Mouse (Mus musculus): ENCODE measurements at regions not wholly inside any gene's neighbourhood (a gene's known extent, or its start where the extent isn't known, plus 50 kb on each side); places are given as distances from the start of the nearest gene placed in this dataset.

DNA sequence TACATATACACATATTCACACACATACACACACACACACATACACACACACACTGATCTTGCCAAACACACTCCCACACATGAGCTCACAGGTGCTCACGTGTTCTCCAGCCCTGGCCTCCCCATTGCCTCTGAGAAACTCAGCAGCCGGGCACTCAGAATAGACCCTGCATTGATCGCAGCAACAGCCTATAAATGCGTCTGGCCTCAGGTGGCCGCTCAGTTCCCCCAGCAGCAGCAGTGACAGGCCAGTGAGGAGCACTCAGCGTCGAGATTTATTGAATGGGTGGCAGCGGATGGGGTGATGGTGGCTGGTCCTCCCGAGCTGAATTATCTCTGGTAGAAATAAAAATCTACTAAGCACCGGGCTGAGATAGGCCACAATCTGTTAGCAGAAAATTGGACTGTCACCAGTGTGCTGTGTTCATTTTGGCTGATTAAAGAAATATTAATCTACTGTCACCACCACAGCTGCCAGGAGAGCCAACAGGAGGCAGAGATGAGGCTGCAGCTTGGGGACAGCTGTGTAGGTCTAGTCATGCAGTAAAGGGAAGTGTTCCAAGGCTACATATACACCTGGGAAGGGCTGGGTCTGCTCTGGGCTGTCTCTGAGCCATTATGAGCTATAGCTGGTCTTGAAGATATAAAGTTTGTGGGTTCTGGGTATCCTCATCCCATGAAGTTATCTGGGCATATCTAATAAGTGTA lies 80.4 kb upstream of the Ttc34 start:
- Histone ChIP-seq H3K27ac (no peak overlapping the region), H3K4me3 (no peak overlapping the region)
- intact Hi-C loops (cut with DNase I), result no loop called here
- no peak for TF ChIP-seq CTCF (IDR thresholded peaks at IDR 0.05)
- no peak for DNase-seq

DNA sequence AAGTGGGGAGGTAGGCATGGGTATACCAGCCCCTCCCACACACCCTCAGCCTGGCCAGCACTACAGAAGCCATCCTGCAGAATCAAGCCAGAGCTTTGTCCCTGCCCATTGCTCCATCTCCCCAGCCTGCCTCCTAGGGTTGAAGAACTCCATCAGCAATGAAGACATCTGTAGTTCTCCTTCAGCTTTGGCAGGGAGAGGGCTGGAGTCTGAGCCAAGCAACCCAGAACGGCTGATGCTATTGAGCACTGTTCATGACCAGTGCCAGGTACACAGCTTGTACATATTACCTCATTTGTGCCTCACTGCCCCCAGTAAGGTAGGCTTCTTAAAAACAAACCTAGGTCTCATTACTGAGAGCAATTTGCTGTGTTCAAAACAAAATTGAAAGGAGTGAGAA lies 77.4 kb upstream of the Ttc34 start:
- no peak for TF ChIP-seq CTCF (IDR thresholded peaks at IDR 0.05)
- DNase-seq, result no peak
- intact Hi-C loops (cut with DNase I), result no loop called here
- H3K27ac ChIP-seq, result no peak overlapping the region
- no peak overlapping the region for H3K4me3 ChIP-seq

DNA sequence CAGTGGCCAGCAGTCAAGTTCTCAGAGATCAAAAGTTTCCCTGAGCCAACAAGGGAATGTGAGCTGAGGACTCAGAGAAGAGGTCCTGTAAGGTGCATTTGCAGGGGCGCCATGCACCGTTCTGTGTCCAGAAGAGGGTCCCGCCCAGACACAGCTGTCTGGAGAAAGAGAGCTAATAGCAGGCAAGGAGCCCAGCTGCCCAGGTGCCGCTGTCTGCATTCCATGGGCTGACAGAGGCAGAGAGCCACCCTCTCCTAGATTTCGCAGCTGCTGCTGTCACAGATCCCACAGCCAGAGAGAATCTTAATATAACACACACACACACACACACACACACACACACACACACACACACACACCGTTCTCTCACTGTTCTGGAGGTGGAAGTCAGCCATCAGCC lies 73.0 kb upstream of the Ttc34 start:
- no peak for DNase-seq
- no peak for TF ChIP-seq CTCF (IDR thresholded peaks at IDR 0.05)

DNA sequence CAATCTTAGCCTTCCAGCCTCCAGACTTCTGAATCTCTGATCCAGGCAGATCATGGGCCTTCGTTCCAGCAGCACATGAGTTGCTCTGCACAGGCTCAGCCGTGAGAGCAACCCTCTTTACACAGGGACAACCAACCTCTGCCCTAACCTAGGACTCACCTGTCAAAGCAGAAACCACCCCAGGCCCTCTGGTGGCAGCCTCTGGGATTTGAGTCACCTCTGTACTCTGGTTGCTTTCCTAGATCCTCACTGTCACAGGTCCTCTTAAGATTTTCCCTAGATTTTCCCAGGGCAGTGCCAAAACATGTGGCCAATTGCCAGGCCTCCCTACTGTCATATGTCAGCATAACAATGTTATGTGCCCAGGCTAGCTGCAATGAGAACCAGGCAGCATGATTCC lies 71.1 kb upstream of the Ttc34 start:
- H3K4me3 ChIP-seq, result no peak overlapping the region
- intact Hi-C loops (cut with DNase I), result no loop called here
- H3K27ac ChIP-seq, result no peak overlapping the region
- no peak for DNase-seq
- peak; percentile 42 for TF ChIP-seq CTCF (IDR thresholded peaks at IDR 0.05)

More for the DNA sequence above, 73.0 kb upstream of the Ttc34 start:
- Histone ChIP-seq H3K4me3 (no peak overlapping the region), H3K27ac (no peak overlapping the region)
- intact Hi-C loops (cut with DNase I), result no loop called here

DNA sequence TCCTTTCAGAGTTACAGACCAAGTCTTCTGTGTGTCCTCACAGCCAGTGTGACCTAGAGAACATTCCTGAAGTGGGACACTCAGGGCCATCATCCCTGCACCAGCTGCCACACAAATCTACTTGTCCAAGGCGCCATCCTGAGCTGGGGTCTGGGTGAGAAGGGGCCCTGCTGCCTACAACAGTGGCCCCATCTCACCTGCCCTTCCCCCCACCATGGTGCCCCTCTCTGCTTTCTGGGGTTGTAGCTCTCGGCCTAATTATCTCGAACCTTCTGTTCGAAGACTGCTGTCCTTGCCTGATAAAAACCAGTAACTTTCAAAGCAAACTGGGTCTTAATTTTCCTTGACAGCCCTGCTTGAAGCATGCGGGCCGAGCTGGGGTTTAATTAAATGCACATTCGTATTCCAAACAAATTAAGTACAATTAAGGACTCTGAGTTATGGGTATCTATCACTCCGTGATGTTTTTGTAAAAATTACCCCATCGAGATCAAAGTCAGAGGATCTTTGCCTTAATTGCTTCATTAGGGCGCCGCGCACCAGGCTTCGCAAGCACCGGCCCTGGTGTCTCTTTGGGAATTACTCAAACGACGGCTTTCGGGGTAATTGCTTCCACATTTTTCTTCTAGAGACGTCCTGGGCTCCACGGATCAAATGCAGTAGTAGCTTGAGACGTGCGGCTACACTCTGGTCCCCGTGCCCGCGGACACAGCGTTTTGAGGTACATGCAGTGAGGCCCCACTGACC lies 65.8 kb upstream of the Ttc34 start:
- H3K4me3 ChIP-seq, result no peak overlapping the region
- no peak overlapping the region for H3K27ac ChIP-seq
- DNase-seq, result no peak
- intact Hi-C loops (cut with DNase I), result no loop called here
- no peak for TF ChIP-seq CTCF (IDR thresholded peaks at IDR 0.05)

DNA sequence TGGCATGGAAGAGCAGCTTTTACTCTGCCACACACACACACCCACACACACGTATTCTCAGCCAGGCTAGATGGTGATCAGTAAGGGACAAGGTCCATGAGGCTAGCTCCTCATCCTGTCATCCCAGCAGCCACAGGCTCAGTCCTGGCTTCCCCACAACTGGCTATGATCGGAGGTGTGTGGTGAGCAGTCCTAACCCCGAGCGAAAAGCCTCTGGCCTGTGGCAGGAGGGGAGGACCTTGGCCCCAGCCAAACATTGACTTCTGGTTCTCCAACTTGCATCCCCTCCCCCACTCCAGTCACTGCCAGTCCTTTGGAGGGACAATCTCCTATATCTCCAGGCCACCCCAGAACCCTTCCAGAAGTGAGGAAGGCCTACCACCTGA lies 65.2 kb upstream of the Ttc34 start:
- intact Hi-C loops (cut with DNase I), result no loop called here
- no peak overlapping the region for H3K27ac ChIP-seq
- no peak overlapping the region for H3K4me3 ChIP-seq
- no peak for DNase-seq
- TF ChIP-seq CTCF (IDR thresholded peaks at IDR 0.05), result no peak

DNA sequence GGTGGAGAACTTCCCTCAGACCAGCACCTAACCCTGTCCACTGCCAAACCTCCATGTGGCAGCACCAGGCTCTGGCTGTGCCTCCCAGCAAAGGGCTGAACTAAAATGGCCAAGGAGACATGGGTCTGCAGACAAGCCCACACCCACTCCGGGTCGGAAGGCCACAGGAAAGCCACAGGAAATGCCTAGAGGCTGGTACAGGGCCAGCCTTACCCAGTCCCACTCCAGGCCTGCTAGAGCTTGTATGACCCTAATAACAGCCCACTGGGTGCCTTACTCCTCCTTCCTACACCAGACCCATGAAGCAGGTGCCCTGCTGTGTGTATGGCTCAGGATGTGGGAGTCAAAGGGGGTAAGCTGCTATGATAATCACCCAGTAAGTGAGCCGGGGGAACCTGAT lies 63.4 kb upstream of the Ttc34 start:
- H3K27ac ChIP-seq, result no peak overlapping the region
- H3K4me3 ChIP-seq, result no peak overlapping the region
- no peak for DNase-seq
- intact Hi-C loops (cut with DNase I), result no loop called here
- TF ChIP-seq CTCF (IDR thresholded peaks at IDR 0.05), result no peak

DNA sequence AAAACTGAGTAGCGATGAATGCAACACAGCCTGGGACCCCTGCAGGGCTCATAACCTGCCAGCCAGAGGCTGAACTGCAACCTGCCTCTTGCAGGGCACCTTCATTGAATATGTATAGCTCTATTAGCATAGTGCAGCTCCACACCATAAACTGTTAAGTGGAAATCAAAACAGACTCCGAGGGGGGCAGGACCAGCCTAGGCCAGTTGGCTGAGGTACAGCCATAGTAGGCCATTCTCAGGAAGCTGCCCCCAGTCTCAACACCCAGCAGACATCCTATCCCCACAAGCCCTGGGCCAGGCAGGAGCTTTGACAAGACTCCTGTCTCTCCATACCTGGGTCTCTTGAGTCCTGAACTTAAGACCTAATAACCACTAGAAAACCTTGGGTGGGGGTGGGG lies 62.9 kb upstream of the Ttc34 start:
- TF ChIP-seq CTCF (IDR thresholded peaks at IDR 0.05), result no peak
- DNase-seq, result no peak

DNA sequence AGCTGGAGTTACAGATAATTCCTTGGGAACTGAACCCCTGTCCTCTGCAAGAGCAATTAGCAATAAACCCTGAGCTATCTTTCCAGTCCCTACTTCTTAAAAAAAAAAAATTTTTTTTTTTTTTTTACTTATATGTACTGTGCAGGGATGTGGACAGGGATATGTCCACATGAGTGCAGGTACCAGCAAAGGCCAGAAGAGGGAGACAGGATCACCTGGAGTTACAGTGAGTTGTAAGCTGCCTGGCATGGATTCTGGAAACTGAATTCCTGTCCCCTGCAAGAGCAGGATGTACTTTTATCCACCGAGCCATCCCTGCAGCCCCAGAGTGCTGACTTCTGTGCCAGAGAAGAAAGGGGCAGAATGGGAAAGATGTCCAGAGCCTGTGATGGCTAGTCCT lies 58.4 kb upstream of the Ttc34 start:
- peak; percentile 25; the same call in 1 of the 2 replicates for TF ChIP-seq CTCF (IDR thresholded peaks at IDR 0.05)
- intact Hi-C loops (cut with DNase I), result no loop called here
- no peak overlapping the region for H3K4me3 ChIP-seq
- no peak for DNase-seq
- no peak overlapping the region for H3K27ac ChIP-seq

More for the DNA sequence above, 62.9 kb upstream of the Ttc34 start:
- intact Hi-C loops (cut with DNase I), result no loop called here
- H3K4me3 ChIP-seq, result no peak overlapping the region
- H3K27ac ChIP-seq, result no peak overlapping the region

DNA sequence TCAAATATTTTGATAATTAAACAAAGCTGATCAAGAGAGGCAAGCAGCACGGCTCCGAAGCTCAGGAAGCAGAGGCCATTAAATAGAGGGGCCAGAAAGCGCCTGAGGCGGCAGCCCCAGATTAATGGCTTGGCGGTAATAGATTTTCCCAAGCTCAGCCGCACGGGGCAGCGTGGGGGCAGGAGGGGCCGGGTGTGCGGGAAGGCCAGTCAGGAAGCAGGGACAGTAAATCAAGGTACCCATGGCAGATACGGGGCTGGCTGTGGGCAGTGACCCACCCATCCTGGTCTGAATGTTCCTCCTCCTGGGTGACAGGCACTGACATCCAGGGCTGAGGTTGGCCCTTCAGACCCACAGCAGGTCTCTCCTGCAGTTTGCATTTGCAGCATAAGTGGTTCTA lies 55.9 kb upstream of the Ttc34 start:
- peak overlapping the region; percentile 31; the same call in 1 of the 2 replicates for H3K27ac ChIP-seq
- no peak for DNase-seq
- TF ChIP-seq CTCF (IDR thresholded peaks at IDR 0.05), result no peak
- intact Hi-C loops (cut with DNase I), result no loop called here
- no peak overlapping the region for H3K4me3 ChIP-seq

DNA sequence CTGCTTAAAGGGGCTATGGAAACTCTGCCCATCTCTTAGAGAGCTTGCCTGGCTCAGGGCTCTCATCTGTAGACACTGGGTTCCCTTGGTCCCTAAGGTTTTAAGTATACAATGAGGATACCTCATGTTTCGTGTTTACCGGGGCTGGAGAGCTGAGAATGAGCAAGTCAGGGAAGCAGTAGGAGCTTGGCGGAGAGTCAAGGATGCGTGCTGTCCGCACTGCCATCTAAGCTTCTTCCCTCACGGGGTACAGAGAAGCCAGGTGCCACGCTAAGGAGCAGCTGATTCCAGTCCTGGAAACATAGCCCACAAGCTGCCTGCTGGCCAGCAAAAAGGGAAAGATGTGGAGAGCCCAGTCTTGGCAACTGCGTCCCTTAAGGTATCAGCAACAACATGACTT lies 55.0 kb upstream of the Ttc34 start:
- intact Hi-C loops (cut with DNase I), result no loop called here
- no peak overlapping the region for H3K27ac ChIP-seq
- TF ChIP-seq CTCF (IDR thresholded peaks at IDR 0.05), result no peak
- no peak overlapping the region for H3K4me3 ChIP-seq
- no peak for DNase-seq

DNA sequence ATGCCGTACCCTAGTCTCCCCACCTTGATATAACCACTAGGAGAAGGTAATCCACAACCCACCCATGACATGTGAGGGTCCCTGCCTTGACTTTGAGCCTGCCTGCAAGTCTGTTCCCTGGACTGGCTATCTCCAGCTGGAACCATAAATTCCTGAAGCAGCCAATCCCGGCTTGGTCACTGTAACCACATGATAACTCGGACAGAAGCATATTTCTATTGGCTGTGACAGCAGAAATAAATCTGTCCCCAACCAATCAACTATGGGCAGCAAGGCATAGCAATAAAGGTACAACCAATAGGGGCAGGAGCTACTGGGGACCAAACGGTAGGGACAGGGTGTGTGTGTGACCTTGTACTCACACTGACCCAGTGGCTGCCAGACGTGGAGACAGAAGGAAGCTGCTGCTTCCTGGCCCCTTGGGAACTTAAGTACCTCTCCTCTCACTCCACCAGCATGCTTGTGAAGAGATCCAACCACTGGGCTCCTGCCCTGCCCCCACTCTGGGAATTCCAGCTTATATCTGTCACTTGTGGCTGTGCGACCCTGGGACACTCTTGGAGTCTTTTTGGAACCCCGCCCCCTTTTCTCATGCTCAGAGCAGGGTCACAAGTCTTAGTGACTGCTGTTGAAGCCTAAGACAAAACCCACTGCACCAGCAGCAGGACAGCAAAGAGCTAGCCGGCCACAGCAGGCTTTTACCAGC lies 51.8 kb upstream of the Ttc34 start:
- Histone ChIP-seq H3K4me3 (no peak overlapping the region), H3K27ac (no peak overlapping the region)
- DNase-seq, result no peak
- TF ChIP-seq CTCF (IDR thresholded peaks at IDR 0.05), result no peak
- intact Hi-C loops (cut with DNase I), result loop anchor here (5.0 kb wide), 1 partner anchor 38 kb away; no protein-coding TSS in a partner anchor

DNA sequence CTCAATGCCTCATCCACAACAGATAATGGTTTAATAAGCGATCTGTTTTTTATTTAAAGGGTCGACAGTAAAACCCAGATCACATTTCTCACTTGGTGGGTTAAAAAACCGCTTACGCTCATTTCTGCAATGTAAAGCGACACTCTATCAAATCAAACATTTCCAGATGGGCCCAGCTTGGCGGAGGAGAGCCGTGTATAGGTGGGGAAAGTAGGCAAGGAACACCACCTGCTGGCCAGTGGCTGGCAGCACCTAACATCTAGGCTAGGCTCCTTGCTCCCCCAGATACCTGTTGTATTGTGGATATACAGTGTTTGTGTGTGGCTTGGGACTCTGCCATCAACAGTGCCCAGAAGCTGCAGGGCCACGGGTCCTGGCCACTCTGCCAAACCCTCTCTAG lies 50.1 kb upstream of the Ttc34 start:
- peak; percentile 59 for TF ChIP-seq CTCF (IDR thresholded peaks at IDR 0.05)
- intact Hi-C loops (cut with DNase I), result loop anchor here (5.0 kb wide), 1 partner anchor 40 kb away; no protein-coding TSS in a partner anchor
- Histone ChIP-seq H3K4me3 (no peak overlapping the region), H3K27ac (no peak overlapping the region)
- DNase-seq, result no peak

All from gastrocnemius, adult 2 months (tissue).